Mouse (Mus musculus) forebrain, embryonic 14.5 days (tissue): ENCODE results near the gene Tmem200a. TPM values are rescaled to one million over a fixed set of nuclear protein-coding genes. Genes with fewer than 3 reads are reported as not detected.

Experiments used
- ATAC-seq: fragments of 200-750 bp; cut with Nextera tagmentation; 2 replicates; pipeline ENCODE4 v1.8.0; 2017; ENCODE audit warnings: mild to moderate bottlenecking, moderate library complexity
- DNase-seq: peaks from one replicate; pipeline ENCODE4 v3.0.0-alpha.2; 2015; ENCODE audit warnings: low spot score
- H3K27ac ChIP-seq: fragments of 300-500 bp; sonication (generic); 2 replicates; pipeline ENCODE4 v1.5.1; 2014; ENCODE audit warnings: low read depth, mild to moderate bottlenecking, control low read depth, low read length, moderate library complexity
- H3K27me3 ChIP-seq: fragments of 300-500 bp; sonication (generic); replicated peaks from 2 replicates; pipeline ENCODE4 v1.6.1; 2014; ENCODE audit warnings: low read length, control low read depth, mixed read lengths; ENCODE audit not compliant: control insufficient read depth, insufficient read depth
- H3K36me3 ChIP-seq: fragments of 300-500 bp; sonication (generic); 2 replicates; pipeline ENCODE4 v1.6.1; 2014; ENCODE audit warnings: low read length, control low read depth; ENCODE audit not compliant: control insufficient read depth, insufficient read depth
- H3K4me1 ChIP-seq: fragments of 300-500 bp; sonication (generic); 2 replicates; pipeline ENCODE4 v1.6.1; 2014; ENCODE audit warnings: antibody characterized with exemption, low read length, control low read depth; ENCODE audit not compliant: control insufficient read depth, insufficient read depth
- H3K4me2 ChIP-seq: fragments of 300-500 bp; sonication (generic); 2 replicates; pipeline ENCODE4 v1.6.1; 2014; ENCODE audit warnings: mild to moderate bottlenecking, control low read depth, low read length
- H3K4me3 ChIP-seq: fragments of 300-500 bp; sonication (generic); 2 replicates; pipeline ENCODE4 v1.5.1; 2014; ENCODE audit warnings: low read depth, low read length, control low read depth
- H3K9ac ChIP-seq: fragments of 300-500 bp; sonication (generic); 2 replicates; pipeline ENCODE4 v1.6.1; 2014; ENCODE audit warnings: mild to moderate bottlenecking, low read length, control low read depth, moderate library complexity
- H3K9me3 ChIP-seq: fragments of 300-500 bp; sonication (generic); replicated peaks from 2 replicates; pipeline ENCODE4 v1.6.1; 2016; ENCODE audit warnings: low read length, control low read depth, mixed read lengths; ENCODE audit not compliant: control insufficient read depth
- WGBS: fragments of 180-500 bp; shearing (Covaris S2); extraction: QIAGEN DNeasy Blood & Tissue Kit; methylation state at CpG from one replicate; pipeline ENCODE4 v1.1.7; 2014; 5-methylcytosine and 5-hydroxymethylcytosine counted together
- polyA plus RNA-seq: library from polyadenylated mRNA; unstranded; fragments of >200 nt; fragmentation: Nextera tagmentation; extraction: Ambion mirVana; gene quantifications from 2 replicates; pipeline ENCODE4 v1.2.1, GENCODE M21; 2014

Gene Tmem200a
- polyA plus RNA-seq, 1 experiment from 2014 or later = 19.4 TPM

GRCm38 (mm10) chr10:26076949-26077348 lies 1.9 kb downstream of the Tmem200a start:
- Histone ChIP-seq H3K9ac (no peak overlapping the region), H3K4me1 (no peaks in the 10 kb centered on the region), H3K27ac (no peak overlapping the region), H3K36me3 (no peaks in the 10 kb centered on the region), H3K4me2 (peak overlapping the region; percentile 85), H3K9me3 (no peaks in the 10 kb centered on the region), H3K27me3 (no peaks in the 10 kb centered on the region), H3K4me3 (peak overlapping the region; percentile 71)
- ATAC-seq = no peak
- 87% methylated on average over 9 of the region's 9 CpGs for WGBS
- no peak for DNase-seq

- H3K4me1 ChIP-seq = no peaks in the 10 kb centered on the region
- H3K36me3 ChIP-seq = no peaks in the 10 kb centered on the region
- H3K4me2 ChIP-seq = no peak overlapping the region
- H3K9me3 ChIP-seq = no peaks in the 10 kb centered on the region
- no peak overlapping the region for H3K4me3 ChIP-seq
- no peaks in the 10 kb centered on the region for H3K27me3 ChIP-seq
- no peak overlapping the region for H3K27ac ChIP-seq
- no peak for DNase-seq
- H3K9ac ChIP-seq = no peak overlapping the region
- 86% methylated on average over 5 of the region's 5 CpGs for WGBS
- ATAC-seq = no peak
Measured at GRCm38 (mm10) chr10:26071986-26072385, 6.9 kb downstream of the Tmem200a start.

GRCm38 (mm10) chr10:26063071-26063470 lies 15.8 kb downstream of the Tmem200a start:
- Histone ChIP-seq H3K4me3 (no peak overlapping the region), H3K27me3 (no peaks in the 10 kb centered on the region), H3K9me3 (no peaks in the 10 kb centered on the region), H3K36me3 (no peaks in the 10 kb centered on the region), H3K4me2 (no peak overlapping the region), H3K4me1 (no peaks in the 10 kb centered on the region), H3K27ac (no peak overlapping the region), H3K9ac (no peak overlapping the region)
- ATAC-seq (no peak), DNase-seq (no peak)
- 93% methylated on average over 4 of the region's 4 CpGs for WGBS

GRCm38 (mm10) chr10:26059662-26060307 lies 19.1 kb downstream of the Tmem200a start:
- H3K4me3 ChIP-seq = no peak overlapping the region

GRCm38 (mm10) chr10:26051177-26051576 lies 27.7 kb downstream of the Tmem200a start:
- no peak overlapping the region for H3K4me2 ChIP-seq
- no peaks in the 10 kb centered on the region for H3K9me3 ChIP-seq
- no peaks in the 10 kb centered on the region for H3K27me3 ChIP-seq
- no peak overlapping the region for H3K27ac ChIP-seq
- 91% methylated on average over 2 of the region's 2 CpGs for WGBS
- ATAC-seq = no peak
- DNase-seq = no peak
- H3K36me3 ChIP-seq = no peaks in the 10 kb centered on the region
- H3K4me3 ChIP-seq = no peak overlapping the region
- H3K9ac ChIP-seq = no peak overlapping the region
- no peaks in the 10 kb centered on the region for H3K4me1 ChIP-seq

More at GRCm38 (mm10) chr10:26059662-26060307, 19.1 kb downstream of the Tmem200a start:
- H3K36me3 ChIP-seq = no peaks in the 10 kb centered on the region
- H3K4me1 ChIP-seq = no peaks in the 10 kb centered on the region
- ATAC-seq = no peak
- H3K9me3 ChIP-seq = no peaks in the 10 kb centered on the region
- no peaks in the 10 kb centered on the region for H3K27me3 ChIP-seq
- H3K27ac ChIP-seq = no peak overlapping the region
- DNase-seq = no peak
- WGBS = 85% methylated on average over 3 of the region's 3 CpGs
- no peak overlapping the region for H3K4me2 ChIP-seq
- H3K9ac ChIP-seq = no peak overlapping the region

GRCm38 (mm10) chr10:26034931-26035330 lies 43.9 kb downstream of the Tmem200a start:
- H3K27ac ChIP-seq = no peak overlapping the region
- 83% methylated on average over 5 of the region's 5 CpGs for WGBS
- no peak overlapping the region for H3K9ac ChIP-seq
- H3K36me3 ChIP-seq = no peaks in the 10 kb centered on the region
- H3K4me1 ChIP-seq = no peaks in the 10 kb centered on the region
- peak; percentile 46; the same call in 1 of the 2 replicates for ATAC-seq
- no peak overlapping the region for H3K4me2 ChIP-seq
- H3K9me3 ChIP-seq = no peaks in the 10 kb centered on the region
- H3K4me3 ChIP-seq = no peak overlapping the region
- no peaks in the 10 kb centered on the region for H3K27me3 ChIP-seq
- peak; percentile 28 for DNase-seq

- H3K4me1 ChIP-seq = no peaks in the 10 kb centered on the region
- H3K9ac ChIP-seq = no peak overlapping the region
- no peak overlapping the region for H3K27ac ChIP-seq
- H3K36me3 ChIP-seq = no peaks in the 10 kb centered on the region
- H3K9me3 ChIP-seq = no peaks in the 10 kb centered on the region
- no peak for DNase-seq
- no peak overlapping the region for H3K4me2 ChIP-seq
- 75% methylated on average over 3 of the region's 3 CpGs for WGBS
- no peak overlapping the region for H3K4me3 ChIP-seq
- H3K27me3 ChIP-seq = no peaks in the 10 kb centered on the region
- ATAC-seq = no peak
Measured at GRCm38 (mm10) chr10:26018740-26019139, 60.1 kb downstream of the Tmem200a start.

GRCm38 (mm10) chr10:26014298-26014697 lies 64.6 kb downstream of the Tmem200a start:
- H3K27ac ChIP-seq = no peak overlapping the region
- H3K27me3 ChIP-seq = no peaks in the 10 kb centered on the region
- no peaks in the 10 kb centered on the region for H3K36me3 ChIP-seq
- no peak for ATAC-seq
- no peaks in the 10 kb centered on the region for H3K4me1 ChIP-seq
- 52% methylated on average over 1 of the region's 1 CpGs for WGBS
- no peak for DNase-seq
- H3K9me3 ChIP-seq = no peaks in the 10 kb centered on the region
- H3K4me2 ChIP-seq = no peak overlapping the region
- no peak overlapping the region for H3K9ac ChIP-seq
- no peak overlapping the region for H3K4me3 ChIP-seq

- H3K4me1 ChIP-seq = no peaks in the 10 kb centered on the region
- H3K36me3 ChIP-seq = no peaks in the 10 kb centered on the region
- no peak overlapping the region for H3K4me2 ChIP-seq
- no peak overlapping the region for H3K9ac ChIP-seq
- ATAC-seq (no peak), DNase-seq (peak; percentile 20)
- H3K9me3 ChIP-seq = no peaks in the 10 kb centered on the region
- H3K4me3 ChIP-seq = no peak overlapping the region
- no peaks in the 10 kb centered on the region for H3K27me3 ChIP-seq
- 77% methylated on average over 5 of the region's 5 CpGs for WGBS
- no peak overlapping the region for H3K27ac ChIP-seq
Measured at GRCm38 (mm10) chr10:26008948-26009347, 69.9 kb downstream of the Tmem200a start.
